Mouse (Mus musculus): ENCODE data around the gene Edc3. TPM values are rescaled to one million over a fixed set of nuclear protein-coding genes. Genes with fewer than 3 reads are reported as not detected.

Edc3 gene
- total RNA-seq (2021), result 10 to 100 TPM; 13.8 to 14.2 TPM
- long read RNA-seq, experiment 1, full-length matches to known transcripts, result 41 of 46 reads
- long read RNA-seq, experiment 1, partial matches to known transcripts, result 3 of 46 reads
- long read RNA-seq, experiment 1, other reads (novel, unspliced or antisense), result 2 of 46 reads
- long read RNA-seq, experiment 2, full-length matches to known transcripts, result 23 of 34 reads
- long read RNA-seq, experiment 2, partial matches to known transcripts, result 3 of 34 reads
- long read RNA-seq, experiment 2, other reads (novel, unspliced or antisense), result 8 of 34 reads

DNA sequence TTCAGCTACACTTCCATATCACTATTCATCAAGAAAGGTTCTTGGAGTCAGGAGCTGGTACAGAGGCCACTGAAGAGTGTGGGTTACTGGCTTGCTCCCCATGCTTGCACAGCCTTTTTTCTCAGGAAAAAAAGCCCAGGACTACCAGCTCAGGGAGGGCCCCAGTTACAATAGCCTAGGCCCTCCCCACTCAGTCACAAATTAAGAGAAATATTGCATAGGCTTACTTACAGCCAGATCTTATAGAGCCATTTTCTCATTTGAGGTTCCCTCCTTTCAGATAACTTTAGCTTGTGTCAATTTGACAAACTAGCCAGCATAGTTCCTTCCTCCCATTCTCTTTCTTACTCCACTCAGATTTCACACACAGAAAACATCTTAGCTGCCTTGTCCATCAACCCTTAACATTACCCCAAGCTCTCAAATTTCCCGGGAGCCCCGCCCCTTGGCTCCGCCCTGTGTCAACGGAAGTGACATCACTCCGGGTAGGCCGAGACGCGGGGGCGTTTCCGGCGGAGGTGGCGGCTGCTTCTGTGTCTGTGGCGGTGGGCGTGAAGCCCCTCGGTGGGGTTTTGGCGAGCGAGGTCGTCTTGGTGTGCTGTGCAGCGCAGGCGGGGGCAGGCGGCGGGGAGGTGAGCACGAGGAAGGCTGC, at the start of gene Edc3:
Gene Edc3, plus strand, starts transcription at position 473 of the 652 bp plus-strand sequence.
- intact Hi-C loops (cut with DNase I), result no loop called here
- peak; percentile 86 to 87 for DNase-seq (ENCODE audit: extremely low spot score in 1 of 2, low spot score in 2 of 2)
- TF ChIP-seq CTCF (IDR thresholded peaks at IDR 0.05), result no peak
- Histone ChIP-seq H3K27ac (peak within 1 kb of the TSS; percentile 97), H3K4me3 (peak within 1 kb of the TSS; percentile 95)

DNA sequence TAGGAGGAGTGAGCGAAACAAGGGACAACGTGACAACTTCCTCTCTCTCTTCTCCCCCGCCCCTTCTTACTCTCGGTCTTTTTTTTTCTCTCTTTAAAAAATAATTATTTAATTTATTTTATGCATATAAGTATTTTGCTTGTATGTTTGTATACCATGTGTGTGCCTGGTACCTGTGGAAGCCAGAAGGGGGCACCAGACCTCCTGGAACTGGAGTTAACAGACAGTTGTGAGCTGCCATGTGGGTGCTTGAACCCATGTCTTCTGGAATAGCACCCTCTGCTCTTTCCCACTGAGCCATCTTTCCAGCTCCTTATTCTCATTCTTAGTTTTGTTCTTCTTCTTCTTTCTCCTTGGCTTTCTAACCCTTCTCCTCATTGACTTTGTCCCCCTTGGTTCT, 49.4 kb upstream of the Edc3 start:
- TF ChIP-seq CTCF (IDR thresholded peaks at IDR 0.05), result no peak
- no peak for DNase-seq (ENCODE audit: extremely low spot score in 1 of 2, low spot score in 2 of 2)
- no peak overlapping the region for H3K27ac ChIP-seq
- intact Hi-C loops (cut with DNase I), result loop anchor here (1.0 to 5.0 kb wide), 4 partner anchors 67 to 338 kb away; partner anchors contain the start of gene Cox5a
- H3K4me3 ChIP-seq, result no peak overlapping the region

DNA sequence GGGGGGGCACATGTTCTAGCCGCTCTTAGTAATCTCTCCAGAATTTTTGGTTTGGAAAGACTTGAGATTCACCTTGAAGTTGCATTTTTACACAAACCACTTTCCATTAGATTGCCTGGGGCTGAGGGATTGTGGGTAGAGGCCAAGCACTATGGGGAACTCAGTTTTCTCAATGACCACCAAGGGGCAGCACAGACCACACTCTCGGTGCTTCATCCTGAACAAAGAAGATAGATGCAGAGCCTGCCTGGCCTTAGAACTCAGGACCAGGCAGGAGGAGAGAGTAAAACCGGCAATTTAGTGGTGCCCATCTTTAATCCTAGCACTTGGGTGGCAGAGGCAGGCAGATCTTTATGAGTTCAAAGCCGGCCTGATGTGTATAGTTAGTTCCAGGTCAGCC, 48.6 kb upstream of the Edc3 start:
- peak; percentile 86 for TF ChIP-seq CTCF (IDR thresholded peaks at IDR 0.05)
- Histone ChIP-seq H3K4me3 (no peak overlapping the region), H3K27ac (no peak overlapping the region)
- intact Hi-C loops (cut with DNase I), result loop anchor here (1.0 to 10.0 kb wide), 5 partner anchors 67 to 338 kb away; partner anchors contain the start of gene Cox5a
- peak; percentile 72 to 76 for DNase-seq (ENCODE audit: extremely low spot score in 1 of 2, low spot score in 2 of 2)

DNA sequence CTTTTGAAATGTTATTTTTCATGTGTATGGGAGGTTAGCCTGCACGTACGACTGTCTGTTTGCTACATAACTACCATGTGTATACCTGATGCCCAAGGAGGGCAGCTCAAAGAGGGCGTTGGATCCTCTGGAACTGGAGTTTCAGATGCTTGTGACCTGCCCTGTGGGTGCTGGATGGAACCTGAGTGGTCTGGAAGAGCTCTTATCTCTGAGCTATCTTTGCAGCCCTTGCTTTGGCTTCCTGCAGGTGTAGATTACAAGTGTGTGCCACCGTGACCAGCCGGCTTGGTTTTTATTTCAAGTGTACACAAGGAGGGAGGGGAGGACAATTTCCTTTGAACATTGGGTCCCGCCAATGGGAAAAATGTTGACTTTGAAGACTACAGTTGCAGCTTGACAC, 47.8 kb upstream of the Edc3 start:
- H3K4me3 ChIP-seq, result no peak overlapping the region
- H3K27ac ChIP-seq, result no peak overlapping the region
- intact Hi-C loops (cut with DNase I), result loop anchor here (10.0 kb wide), 1 partner anchor 184 kb away; no protein-coding TSS in a partner anchor
- DNase-seq (ENCODE audit: extremely low spot score in 1 of 2, low spot score in 2 of 2), result no peak
- TF ChIP-seq CTCF (IDR thresholded peaks at IDR 0.05), result no peak

DNA sequence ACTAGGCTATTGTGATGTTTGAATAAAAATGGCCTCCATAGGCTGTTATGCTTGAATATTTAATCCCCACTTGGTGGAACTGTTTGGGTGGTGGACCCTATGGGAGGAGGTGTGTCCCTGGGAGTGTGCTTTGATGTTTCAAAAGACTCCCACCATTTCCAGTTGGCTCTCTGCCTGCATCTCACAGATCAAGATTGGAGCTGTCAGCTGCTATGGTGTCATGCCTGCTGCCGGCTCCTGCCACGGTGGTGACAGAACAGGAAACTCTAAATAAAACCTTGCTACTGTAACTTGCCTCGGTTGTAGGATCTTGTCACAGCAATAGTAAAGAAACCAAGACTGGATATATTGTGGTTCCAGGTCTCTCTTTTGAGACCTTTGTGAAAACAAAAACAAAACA, 46.8 kb upstream of the Edc3 start:
- DNase-seq (ENCODE audit: extremely low spot score in 1 of 2, low spot score in 2 of 2), result no peak
- no peak for TF ChIP-seq CTCF (IDR thresholded peaks at IDR 0.05)
- Histone ChIP-seq H3K4me3 (no peak overlapping the region), H3K27ac (no peak overlapping the region)
- intact Hi-C loops (cut with DNase I), result loop anchor here (10.0 kb wide), 1 partner anchor 183 kb away; no protein-coding TSS in a partner anchor

DNA sequence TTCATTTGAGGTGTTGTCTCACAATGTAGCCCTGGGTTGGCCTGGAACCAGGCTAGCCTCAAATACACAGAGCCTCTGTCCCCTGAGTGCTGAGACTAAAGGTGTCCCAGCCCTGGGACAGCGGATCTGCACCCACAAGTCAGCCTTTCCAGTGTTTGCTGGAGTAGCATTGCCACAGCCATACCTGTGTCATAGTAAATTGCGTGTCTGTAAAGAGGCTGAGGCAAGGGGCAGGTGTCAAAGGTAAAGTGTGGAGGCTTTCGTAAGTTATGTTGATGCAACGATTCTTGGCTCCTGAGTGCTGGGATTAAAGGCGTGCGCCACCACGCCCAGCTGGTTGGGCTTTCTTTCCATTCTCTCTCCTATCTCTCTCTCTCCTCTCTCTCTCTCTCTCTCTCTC, 43.7 kb upstream of the Edc3 start:
- Histone ChIP-seq H3K27ac (no peak overlapping the region), H3K4me3 (no peak overlapping the region)
- no peak for DNase-seq (ENCODE audit: extremely low spot score in 1 of 2, low spot score in 2 of 2)
- intact Hi-C loops (cut with DNase I), result loop anchor here (10.0 kb wide), 1 partner anchor 180 kb away; no protein-coding TSS in a partner anchor
- TF ChIP-seq CTCF (IDR thresholded peaks at IDR 0.05), result no peak

DNA sequence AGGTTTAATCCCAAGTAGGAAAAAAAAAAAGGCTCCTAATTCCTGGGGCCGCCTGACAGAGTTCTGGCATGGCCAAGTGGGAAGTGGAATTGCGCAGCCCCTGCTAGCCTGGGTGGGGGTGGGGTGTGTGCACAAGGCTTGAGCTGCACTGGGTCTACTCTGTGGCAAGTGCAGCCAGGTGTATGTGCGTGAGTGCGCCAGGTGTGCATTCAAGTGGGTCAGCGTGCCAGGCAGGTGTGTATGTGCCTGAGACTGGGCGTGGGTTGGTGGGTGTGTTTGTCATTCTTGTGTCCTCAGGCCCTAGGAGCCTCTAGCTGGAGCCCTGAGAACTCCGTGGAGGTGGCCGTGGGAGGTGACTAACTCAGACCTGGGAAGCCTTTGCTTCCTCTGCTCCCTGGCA, 41.8 kb upstream of the Edc3 start:
- intact Hi-C loops (cut with DNase I), result loop anchor here (10.0 kb wide), 1 partner anchor 178 kb away; no protein-coding TSS in a partner anchor

DNA sequence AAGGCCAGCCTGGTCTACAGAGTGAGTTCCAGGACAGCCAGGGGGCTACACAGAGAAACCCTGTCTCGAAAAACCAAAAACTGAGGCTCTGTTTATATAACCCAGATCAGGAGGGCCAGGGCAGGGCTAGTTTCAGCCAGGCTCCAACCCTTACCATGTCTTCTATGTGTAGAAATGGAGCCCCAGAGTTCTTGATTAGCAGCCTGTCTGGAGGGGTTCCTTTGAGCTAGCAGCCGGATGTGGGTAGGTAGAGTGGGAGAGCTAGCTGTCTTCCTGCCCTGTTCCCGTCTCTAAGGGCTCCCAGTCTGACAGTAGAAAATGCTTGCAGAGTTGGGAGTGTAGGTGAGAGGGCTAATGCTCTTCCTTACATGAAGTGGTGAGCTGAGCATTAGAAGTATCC, 41.2 kb upstream of the Edc3 start:
- TF ChIP-seq CTCF (IDR thresholded peaks at IDR 0.05), result no peak
- no peak for DNase-seq (ENCODE audit: extremely low spot score in 1 of 2, low spot score in 2 of 2)
- intact Hi-C loops (cut with DNase I), result loop anchor here (10.0 kb wide), 1 partner anchor 178 kb away; no protein-coding TSS in a partner anchor
- Histone ChIP-seq H3K4me3 (no peak overlapping the region), H3K27ac (no peak overlapping the region)

More for the DNA sequence above, 41.8 kb upstream of the Edc3 start:
- Histone ChIP-seq H3K27ac (no peak overlapping the region), H3K4me3 (no peak overlapping the region)
- TF ChIP-seq CTCF (IDR thresholded peaks at IDR 0.05), result no peak
- no peak for DNase-seq (ENCODE audit: extremely low spot score in 1 of 2, low spot score in 2 of 2)

DNA sequence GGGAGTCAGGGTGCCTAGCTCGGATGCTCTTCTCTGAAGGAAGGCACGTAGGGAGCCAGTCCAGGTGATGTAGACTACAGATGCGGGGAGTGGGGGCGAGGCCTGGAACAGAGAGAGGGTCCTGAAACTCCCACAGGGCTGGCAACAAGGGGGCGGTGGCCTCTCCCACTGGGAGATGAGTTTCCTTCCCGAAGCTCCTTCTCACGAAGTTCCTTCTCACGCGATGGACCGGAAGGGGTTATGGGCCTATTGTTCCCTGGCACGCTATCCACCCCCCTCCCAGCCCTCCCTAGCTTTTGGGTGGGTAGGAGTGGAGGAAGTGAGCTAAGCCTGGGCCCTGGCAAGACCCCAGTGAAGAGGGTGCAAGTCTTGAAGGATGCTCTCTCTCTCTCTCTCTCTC, 40.5 kb upstream of the Edc3 start:
- no peak overlapping the region for H3K27ac ChIP-seq
- DNase-seq (ENCODE audit: extremely low spot score in 1 of 2, low spot score in 2 of 2), result no peak
- intact Hi-C loops (cut with DNase I), result loop anchor here (10.0 kb wide), 1 partner anchor 177 kb away; no protein-coding TSS in a partner anchor
- no peak overlapping the region for H3K4me3 ChIP-seq
- TF ChIP-seq CTCF (IDR thresholded peaks at IDR 0.05), result no peak

DNA sequence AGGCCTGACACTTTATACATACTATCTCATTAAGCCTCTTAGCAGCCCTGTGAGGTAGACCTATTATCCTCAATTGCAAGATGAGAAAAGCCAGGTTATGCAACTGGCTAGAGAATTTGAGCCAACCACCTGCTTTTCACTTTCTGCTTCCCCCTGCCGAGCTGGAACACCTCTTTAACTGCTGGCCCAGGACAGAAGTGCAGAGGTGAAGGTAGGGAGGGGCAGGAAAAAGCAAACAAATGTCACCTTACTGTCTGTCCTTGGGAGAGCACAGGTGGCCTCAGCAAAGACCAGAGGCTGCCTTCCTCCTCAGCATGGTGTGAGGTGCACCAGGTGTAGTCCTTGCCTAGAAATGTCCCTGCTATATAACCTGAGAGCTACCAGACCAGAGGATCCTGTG, 40.1 kb upstream of the Edc3 start:
- intact Hi-C loops (cut with DNase I), result loop anchor here (10.0 kb wide), 1 partner anchor 177 kb away; no protein-coding TSS in a partner anchor
- H3K27ac ChIP-seq, result no peak overlapping the region
- TF ChIP-seq CTCF (IDR thresholded peaks at IDR 0.05), result no peak
- H3K4me3 ChIP-seq, result no peak overlapping the region
- DNase-seq (ENCODE audit: extremely low spot score in 1 of 2, low spot score in 2 of 2), result no peak

DNA sequence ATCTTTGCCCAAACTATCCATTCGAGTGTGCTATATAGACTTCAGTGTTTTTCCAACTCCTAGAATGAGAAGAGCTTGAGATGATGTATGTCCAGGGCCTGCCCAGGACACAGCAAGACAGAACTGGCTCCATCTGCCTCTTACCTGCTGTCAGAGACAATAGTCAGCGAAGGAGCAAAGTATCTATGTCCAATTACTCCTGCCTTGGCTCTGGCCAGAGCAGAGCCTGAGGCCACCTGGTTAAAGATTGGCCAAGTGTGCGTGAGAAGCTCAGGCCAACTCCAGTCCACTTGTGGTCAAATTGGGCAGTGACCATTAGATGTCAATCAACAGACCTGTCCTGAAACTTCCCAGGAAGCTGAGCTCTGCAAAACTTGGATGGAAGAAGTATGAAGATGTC, 38.8 kb upstream of the Edc3 start:
- intact Hi-C loops (cut with DNase I), result loop anchor here (10.0 kb wide), 1 partner anchor 175 kb away; no protein-coding TSS in a partner anchor
- no peak for TF ChIP-seq CTCF (IDR thresholded peaks at IDR 0.05)

DNA sequence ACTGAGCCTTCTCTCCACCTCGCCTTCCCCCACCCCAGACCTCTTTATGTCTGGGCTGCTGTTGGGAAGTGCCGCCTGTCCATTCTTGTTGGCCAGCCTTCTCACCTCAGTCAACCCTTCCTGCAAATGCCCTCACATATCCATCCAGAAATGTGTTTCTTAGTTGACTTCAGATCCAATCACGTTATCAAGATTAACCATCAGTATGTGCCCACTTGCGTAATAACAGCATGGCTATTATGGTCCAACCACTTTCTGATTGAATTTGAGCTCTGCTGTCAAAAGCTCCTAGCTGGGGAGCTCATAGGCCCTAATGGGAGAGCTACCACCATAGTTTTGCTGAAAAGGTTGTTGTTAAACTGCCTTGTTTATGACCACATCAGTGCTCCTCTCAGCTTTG, 37.3 kb upstream of the Edc3 start:
- DNase-seq (ENCODE audit: extremely low spot score in 1 of 2, low spot score in 2 of 2), result no peak
- intact Hi-C loops (cut with DNase I), result no loop called here
- TF ChIP-seq CTCF (IDR thresholded peaks at IDR 0.05), result no peak
- Histone ChIP-seq H3K27ac (no peak overlapping the region), H3K4me3 (no peak overlapping the region)

More for the DNA sequence above, 38.8 kb upstream of the Edc3 start:
- Histone ChIP-seq H3K4me3 (no peak overlapping the region), H3K27ac (no peak overlapping the region)
- no peak for DNase-seq (ENCODE audit: extremely low spot score in 1 of 2, low spot score in 2 of 2)
